Mouse (Mus musculus): ENCODE data around the gene 6030445D17Rik.
A peak's percentile ranks its signal among the peaks of the same experiment; 100 is the strongest.

The 6030445D17Rik gene

DNA sequence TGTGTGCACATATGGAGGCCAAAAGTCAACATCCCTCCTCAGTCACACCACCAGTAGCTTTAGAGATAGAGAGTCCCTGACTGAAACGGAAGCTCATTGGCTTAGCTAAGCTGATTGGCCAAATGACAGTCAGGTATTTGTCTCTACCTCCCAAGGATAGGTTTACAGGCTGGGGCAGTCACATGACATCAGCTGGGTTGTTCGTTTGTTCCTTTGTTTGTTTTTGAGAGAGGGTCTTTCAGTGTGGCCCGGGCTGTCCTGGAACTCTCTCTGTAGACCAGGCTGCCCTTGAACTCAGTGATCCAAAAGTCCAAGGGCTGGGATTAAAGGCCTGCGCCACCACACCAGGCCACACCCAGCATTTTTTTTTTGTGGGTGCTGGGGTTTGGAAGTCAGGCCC lies 844 bp upstream of the 6030445D17Rik start:
- no peak for DNase-seq (ENCODE audit: low spot score)

DNA sequence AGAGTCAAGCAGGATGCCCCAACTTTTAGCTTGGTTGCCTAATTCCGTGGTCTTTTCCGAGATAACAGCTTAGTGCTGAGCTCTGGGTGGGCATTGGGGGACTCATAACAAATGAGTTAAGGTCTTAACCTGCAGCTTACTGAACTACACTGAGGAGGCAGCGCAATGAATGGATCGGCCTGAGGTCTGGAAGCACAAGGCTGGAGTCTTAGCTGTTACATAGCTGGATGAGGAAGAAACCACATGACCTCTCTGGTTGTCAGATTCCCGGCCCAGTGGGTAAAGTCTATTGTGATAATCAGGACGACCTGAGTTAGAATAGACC lies 327 bp upstream of the 6030445D17Rik start:
- peak; percentile 26 for DNase-seq (ENCODE audit: low spot score)

DNA sequence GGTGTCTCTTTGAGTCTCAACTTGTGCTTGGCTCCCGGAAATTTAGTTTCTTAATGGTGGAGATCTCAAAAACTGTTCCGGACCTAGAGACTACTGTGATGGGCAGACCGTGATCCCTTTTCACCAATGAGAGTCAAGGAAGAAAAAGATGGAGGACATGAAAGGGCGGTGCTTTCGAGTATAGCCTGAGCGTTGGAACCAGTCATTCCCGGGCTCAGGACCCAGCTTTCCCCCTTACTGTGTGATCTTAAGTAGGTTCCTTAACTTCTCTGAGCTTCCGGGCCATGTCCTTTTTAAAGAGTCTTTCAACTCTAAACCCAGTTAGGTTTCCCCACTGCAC lies 759 bp downstream of the 6030445D17Rik start:
- peak; percentile 48 for DNase-seq (ENCODE audit: low spot score)

DNA sequence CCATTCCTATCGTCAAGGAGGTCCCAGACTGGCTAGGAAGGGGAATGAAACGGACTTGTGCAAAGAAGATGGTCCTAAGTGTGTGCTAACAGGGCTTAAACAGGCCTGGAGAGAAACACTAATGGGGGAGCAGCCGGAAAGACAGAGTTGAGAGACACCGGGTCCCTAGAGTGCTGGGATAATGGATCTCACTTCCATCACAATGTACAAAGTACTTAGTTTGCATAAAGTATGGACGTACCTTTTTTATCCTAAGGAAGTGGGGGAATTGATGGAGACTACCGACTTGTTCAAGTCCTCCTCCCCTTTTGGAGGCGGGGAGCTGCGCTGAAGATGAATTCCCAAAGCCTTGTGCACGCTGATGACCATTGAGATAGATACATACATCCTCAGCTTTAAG lies 1.4 kb downstream of the 6030445D17Rik start:
- no peak for DNase-seq (ENCODE audit: low spot score)

DNA sequence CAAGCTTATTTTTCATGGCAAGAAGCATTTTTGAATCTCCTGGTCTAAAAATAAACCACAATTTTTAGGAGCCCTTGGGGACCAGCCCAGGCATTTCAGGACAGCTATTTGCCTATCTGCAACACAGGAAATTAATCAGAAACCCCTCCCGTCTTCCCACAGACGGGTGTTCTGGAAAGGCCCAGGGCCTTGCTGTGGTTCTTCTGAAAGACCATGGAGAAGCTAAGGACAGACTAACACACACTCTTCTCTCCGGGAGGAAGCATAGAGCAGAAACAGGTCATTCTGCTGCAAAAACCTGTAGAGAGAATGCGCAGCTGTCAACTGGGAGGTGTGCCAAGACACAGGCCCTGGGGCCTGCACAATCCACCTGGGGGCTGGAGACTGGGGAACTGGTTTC lies 4.2 kb downstream of the 6030445D17Rik start:
- DNase-seq (ENCODE audit: low spot score) = peak; percentile 79

DNA sequence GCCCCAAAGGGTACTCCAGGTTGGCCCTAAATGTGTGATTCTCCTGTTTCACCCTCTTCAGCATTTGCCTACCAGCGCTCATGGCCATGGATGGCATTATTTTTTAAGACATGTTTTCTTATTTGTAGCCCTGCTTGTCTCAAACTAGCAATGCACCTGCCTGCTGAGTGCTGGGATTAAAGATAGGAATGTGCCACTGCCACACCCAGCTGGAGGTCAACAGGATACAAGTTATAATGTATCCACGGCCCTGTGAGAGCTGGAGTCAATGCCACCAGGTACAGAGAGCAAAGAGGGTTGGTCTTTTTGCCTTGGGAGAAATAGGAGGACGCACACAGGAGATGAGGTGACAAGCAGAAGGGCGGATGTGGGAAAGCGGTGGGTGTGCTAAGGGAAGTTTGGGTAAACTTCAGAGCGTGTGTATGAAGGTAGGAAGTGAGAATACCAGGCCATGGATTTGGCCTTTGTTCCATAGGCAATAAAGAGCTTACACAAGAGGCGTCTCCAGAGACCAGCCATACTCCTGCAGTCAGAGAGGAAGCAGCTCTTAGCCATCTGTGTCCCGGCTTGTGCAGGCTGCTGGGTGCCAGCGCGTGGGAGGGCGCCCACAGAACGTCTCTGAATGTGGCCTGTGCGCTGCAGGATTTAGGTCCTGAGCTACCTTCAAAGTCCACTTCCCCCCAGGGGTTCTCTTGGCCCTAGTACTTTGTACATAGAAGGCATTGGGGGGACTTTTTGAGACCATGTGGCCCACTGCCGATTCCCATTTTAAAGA lies 6.7 kb downstream of the 6030445D17Rik start:
- no peak for DNase-seq (ENCODE audit: low spot score)

DNA sequence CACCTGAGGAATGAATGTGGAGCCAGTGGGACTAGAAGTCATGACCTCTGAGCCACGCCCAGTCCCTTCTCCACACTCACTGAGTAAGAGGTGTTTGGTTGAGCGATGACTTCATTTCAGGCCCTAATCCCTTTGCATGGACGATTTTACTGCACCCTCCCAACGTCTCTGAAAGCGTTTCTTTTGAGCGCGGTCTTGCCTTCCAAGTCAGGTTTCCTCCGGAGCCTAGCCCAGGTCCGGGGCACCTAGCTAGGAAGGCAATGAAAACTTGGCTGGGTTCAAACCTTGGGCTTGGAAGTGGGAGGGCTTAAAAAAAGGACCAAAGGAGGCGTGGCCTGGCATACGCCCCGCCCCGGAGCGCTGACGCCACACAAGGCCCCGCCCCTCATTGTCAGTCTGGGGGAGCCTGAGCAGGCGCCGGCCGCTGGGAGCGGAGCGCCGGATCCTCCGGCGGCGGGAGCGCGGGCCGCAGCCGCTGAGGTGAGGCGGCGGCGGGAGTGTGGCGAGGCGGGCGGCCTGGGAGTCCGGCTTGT lies 7.4 kb downstream of the 6030445D17Rik start, which contains the start of gene Luzp1:
Gene Luzp1 (plus strand): TSS at position 391 of the 533 bp plus-strand sequence.
- DNase-seq (ENCODE audit: low spot score) = peak; percentile 91

DNA sequence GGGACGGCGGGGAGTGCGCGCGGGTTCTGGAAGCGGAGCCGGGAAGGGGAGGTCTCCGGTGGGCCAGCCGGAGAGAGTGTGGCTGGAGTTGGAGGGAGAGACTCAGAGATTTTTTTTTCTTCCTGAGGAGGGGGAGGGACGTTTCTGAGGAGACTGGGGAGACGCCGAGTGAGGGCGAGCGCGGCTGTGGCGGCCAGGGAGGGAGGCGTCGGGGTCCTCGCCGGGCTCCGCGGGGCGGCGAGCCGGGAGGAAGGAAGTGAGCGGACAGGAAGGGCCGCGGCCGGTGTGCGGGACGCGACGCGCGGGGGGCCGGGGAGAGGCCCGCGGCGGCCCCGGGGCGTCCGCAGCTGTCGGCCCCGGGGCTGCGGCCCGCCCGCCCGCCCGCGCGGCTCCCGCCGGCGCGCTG lies 7.9 kb downstream of the 6030445D17Rik start:
- DNase-seq (ENCODE audit: low spot score) = peak; percentile 82

DNA sequence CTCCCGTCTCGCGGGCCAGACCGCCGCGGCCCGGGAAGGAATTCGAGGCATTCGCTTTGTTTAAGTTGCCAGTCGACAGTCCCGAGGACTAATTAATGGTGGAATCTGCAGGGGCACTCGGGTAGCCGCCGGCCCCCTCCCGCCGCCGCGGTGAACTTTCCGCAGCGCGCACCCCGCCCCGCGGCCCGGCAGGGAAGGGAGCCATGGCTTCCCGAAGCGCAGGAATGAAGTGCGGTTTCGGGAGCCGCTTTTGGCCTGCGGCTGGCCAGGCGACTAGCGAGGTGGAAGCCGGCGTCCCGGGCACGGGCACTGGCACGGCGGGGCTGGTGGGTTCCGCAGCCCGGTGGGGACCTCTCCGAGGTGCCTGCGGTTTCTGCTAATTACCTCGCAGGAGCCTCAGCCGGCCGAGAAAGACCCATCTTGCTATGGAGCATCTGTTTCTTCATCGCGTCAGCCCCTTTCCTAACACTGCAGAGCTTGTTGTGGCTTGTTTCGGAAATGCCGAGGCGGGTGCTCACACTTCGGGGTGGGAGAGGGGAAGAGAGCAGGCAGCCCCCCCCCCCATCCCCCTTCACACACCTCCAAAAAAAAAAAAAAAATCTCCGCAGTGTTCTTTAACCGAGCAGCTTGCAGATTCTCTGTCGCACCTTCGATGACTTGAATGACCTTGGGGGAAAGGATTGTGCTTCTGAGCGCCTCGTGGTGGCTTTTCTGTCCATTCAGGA lies 8.5 kb downstream of the 6030445D17Rik start:
- DNase-seq (ENCODE audit: low spot score) = peak; percentile 69

DNA sequence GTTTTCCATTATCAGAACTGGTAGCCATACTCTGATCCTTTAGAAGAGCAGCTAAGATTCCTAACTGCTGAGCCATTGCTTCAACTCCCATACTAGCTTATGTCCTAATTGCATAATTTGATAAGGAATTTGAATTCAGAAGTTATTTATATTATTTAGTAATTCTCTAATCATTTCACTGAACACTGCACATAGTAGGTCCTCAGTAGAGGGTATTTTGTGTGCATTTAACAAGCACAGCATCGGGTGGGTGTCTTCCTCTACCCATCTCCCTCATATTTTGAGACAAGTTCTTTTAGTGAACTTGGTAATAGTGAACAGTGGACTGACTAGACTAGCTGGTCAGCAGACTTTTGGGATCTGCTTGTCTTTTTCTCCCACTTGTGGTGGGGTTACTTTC lies 14.6 kb downstream of the 6030445D17Rik start:
- no peak for DNase-seq (ENCODE audit: low spot score)

DNA sequence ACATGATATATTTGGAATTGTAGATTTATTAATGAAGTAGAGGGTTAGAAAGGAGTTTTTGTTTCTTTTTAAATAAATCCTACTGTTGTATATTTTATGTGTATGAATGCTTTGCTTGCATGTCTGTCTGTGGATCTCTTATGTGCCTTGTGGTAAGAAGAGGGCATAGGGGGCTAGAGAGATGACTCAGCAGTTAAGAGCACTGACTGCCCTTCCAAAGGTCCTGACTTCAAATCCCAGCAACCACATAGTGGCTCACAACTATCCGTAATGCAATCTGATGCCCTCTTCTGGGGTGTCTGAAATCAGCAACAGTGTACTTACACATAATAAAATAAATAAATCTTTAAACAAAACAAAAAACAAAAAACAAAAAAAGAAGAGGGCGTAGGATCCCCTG lies 24.5 kb downstream of the 6030445D17Rik start:
- DNase-seq (ENCODE audit: low spot score) = no peak

DNA sequence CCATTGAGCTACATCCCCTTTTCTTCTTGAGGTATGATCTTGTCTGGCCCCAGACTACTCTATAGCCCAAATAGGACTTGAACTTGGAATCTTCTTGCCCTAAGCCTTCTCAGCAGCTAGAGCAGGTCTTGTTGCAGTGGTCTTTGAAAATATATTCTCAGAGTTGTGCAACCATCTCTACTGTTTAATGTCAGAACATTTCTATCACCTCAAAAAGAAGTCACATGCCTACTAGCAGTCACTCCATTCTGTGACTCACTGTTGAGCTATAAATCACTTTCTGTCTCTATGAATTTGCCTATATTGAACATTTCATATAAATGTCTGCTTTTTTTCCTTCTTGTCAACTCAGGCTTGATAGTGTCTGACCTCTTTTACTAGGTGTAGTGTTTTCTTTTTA lies 33.9 kb downstream of the 6030445D17Rik start:
- no peak for DNase-seq (ENCODE audit: low spot score)

DNA sequence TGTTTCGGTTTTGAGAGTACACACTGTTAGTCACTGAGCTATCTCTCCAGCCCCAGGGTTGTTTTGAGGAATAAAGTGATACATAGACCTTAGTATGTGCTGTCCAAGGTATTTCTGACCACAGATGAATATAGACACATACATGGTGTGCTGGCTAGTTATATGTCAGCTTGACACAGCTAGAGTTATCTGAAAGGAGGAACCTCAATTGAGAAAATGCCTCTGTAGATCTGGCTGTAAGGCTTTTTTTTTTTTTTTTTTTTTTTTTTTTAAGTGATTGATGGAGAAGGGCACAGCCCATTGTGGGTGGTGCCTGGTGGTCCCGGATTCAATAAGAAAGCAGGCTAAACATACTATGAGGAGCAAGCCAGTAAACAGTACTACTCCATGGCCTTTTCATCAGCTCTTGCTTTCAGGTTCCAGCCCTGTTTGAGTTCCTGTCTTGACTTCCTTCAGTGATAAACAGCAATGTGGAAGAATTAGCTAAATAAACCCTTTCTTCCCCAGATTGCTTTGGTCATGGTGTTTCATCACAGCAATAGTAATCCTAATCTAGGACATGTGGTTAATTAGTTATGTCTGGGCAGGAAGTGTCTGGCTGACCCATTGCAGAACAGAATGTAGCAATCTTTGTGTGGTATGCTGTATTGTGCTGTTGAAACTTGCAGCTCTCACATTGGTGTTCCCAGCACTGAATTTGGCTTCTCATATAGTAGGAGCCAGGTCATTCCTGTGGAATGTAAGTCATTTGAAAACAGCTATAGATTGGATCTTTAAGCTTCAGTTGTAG lies 43.6 kb downstream of the 6030445D17Rik start:
- peak; percentile 11 for DNase-seq (ENCODE audit: low spot score)

DNA sequence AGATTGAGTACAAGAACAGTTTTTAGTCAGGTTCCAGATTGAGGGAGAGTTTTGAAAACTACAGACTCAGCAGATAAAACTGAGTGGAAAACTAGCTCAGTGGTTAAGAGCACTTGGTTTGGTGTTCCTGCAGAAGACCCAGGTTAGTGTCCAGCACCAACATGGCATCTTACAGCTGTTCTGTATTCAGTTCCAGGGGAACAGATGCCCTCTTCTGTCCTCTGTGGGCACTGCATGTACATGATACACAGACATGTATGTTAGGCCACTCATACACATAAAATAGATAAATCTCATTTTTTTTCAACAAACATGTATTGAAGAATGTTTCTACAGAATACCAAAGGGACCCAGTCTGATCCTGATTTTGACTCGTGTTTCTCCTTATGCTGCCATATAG lies 47.8 kb downstream of the 6030445D17Rik start:
- no peak for DNase-seq (ENCODE audit: low spot score)

DNA sequence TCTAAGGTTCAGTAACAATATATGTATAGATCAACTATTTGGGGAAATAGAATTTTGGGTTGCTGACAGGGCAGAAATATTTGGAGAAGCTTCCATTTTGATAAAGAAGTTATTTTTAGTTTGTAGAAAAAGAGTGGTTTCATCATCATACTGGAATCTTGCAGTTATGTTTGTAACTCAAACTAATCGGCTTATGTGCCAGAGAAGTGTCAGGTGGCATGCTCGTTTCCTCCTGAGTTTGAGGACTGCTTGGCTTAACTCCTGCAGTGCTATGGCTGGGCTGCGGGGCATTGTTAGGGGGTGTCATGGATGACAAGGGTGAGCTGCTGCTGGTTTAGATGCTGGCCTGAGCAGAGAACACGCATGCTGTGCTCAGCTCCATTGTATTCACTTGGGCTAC lies 49.7 kb downstream of the 6030445D17Rik start:
- no peak for DNase-seq (ENCODE audit: low spot score)

DNA sequence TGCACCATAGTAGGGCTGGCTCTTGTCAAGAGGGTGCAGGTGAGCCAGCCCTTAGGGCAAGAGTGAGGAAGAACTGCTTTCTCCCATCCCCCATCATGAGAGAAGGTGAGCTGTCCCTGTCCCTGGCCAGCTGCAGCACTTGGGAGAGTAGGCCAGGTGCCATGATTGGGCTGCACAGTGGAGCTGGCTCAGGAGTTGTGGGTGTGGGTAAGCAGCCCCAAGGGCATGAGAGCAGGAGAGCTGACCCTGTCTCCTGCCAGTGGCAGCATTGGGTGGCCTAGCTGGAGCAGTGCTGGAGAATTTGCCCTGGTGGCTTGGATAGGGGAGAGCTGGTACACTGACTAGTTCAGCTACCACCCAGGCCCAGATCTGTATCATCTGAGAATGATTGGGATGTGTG lies 50.9 kb downstream of the 6030445D17Rik start:
- DNase-seq (ENCODE audit: low spot score) = no peak
